Mouse (Mus musculus) T-helper 1 cell (primary cell): ENCODE results near the gene Dnmt1.
"Not testable (repeated sequence)": the region's sequence is repeated elsewhere in the genome, so short reads cannot be mapped to it uniquely, and the experiment has no call there.

ENCODE experiments used
- in situ Hi-C: fragments of 300-600 bp; cut with MboI, MseI; formaldehyde crosslinking; loops from one replicate; pipeline ENCODE4 v1.15.1; 2025; ENCODE audit warnings: high pct_unique_total_duplicates

Gene Dnmt1

DNA sequence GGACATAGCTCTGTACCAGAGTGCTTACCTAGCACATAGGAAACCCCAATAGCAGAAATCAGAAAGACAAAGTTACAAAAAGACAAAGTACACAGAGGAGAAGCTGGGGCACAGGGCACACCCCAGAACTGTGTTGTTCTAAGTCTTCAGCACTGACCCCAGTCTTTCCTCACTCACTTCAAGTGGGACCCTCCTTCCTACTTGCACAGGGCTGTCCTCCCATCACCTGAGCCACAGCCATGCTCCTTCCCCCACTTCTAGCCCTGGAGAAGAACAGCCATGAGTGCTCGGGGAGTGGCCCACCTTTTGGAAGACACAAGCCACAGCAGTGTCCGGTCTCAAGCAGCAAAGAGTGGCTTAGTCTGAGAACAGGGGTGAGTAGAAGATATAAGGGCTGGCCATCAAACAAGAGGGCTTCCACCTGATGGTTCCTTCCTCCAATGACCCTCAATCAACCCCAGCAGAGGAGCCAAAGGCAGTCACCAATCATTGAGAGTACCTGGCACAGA is at the start of gene Dnmt1:
Gene Dnmt1 (minus strand): TSS at position 459 of the 509 bp plus-strand sequence.
- in situ Hi-C loops, result no loop called here

DNA sequence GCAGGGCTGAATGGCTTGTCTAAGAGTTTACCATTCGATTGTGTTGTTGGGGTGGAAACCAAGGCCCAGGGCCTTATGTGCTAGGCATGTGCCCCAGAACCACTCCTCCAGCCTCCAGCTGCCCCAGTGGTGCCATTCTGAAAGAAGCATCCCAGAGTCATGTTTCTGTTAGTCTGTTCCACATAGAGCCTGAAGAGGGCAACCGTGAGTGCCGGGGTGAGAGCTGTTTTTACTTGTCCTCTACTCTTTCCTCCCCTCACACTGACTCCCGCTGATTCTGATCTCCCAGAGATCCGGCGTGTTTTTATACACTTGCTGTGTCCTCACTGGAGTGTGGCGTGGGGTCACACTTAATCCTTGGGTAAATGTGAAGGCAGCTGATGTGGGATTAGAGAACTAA is 48.3 kb upstream of the Dnmt1 start:
- in situ Hi-C loops, result no loop called here

DNA sequence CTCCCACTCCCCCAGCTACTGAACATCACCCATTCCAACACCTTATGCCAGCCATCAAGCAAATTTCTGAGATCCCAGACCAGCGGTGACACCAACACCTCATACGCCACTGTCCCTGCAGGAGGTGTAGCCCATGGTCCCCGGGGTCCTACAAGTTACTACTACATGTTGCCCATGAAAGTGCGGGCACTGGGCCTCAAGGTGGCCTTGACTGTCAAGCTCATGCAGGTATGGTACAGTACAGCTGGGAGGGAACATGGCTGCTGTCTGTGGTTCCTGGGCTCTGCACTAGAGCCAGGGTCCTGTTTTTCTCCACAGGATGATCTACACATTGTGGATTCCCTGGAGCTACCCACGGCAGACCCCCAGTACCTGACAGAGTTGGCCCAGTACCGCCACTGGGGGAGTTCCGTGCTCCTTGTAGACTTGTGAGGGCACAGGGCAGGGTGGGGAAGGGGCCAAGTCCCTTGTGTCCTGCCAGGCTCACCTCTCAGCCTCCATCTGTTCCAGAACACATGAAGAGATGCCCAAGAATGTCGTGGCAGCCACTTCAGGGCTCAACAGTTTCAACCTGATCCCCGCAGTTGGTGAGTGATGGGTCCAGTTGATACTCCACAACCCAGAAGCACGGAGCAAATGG is 47.7 kb upstream of the Dnmt1 start:
- in situ Hi-C loops, result no loop called here

DNA sequence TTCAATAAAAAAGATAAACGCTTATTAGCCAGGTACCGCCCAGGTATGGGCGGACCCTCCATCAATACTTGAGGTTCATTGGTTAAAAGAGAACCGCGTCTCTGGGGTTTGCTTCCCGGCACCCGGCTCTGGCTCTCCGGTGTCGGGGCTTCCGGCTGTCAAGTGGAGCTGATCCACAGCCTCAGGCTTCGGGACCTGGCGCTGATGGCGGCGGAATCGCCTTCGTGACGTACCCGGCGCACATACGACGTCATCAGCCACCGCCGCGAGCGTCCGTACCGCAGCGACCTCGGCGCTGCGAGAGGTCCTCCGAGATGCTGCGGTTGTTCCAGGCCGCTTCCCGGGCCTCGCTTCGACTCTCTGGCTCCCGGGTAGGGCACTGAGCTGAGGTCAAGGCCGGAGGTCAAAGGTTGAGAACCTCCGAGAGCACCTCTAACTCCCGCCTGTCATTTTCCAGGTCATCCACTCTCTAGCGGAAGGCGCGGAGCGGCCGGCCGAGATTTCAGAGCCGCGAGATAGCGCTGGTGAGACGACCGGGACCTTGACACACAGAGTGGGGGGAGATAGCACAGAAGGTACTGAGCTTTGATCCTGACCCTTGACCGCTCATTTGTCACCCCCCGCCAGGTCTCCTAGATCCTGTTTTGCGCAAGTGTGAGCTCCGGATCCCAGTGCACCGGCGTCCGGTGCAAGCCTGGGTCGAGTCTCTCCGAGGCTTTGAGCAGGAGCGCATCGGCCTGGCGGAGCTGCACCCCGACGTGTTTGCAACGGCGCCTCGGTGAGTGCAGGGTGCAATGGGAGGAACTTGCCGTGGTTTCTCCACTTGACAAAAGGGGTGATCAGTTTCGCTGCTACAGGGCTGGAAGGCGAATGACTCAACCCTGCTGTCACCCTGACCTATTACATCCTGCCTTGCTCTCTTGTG is 43.2 kb upstream of the Dnmt1 start, which contains the start of gene Mrpl4:
Gene Mrpl4 (plus strand): TSS at position 112 of the 925 bp plus-strand sequence.
- in situ Hi-C loops, result no loop called here

DNA sequence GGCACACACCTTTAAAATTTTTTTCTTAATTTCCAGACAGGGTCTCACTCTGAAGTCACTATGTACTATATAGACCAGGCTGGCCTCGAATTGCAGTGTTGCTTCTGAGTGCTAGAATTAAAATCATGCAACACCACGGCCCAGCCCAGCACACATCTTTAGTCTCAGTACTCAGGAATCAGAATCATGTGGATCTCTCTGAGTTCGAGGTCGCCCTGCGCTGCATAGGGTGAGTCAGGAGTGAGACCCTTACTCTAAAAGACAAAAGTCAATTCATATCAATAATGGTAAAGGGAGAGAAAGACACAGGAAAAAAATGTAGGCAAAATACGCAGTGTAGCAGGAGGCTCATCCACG is 42.6 kb upstream of the Dnmt1 start:
- in situ Hi-C loops, result no loop called here

DNA sequence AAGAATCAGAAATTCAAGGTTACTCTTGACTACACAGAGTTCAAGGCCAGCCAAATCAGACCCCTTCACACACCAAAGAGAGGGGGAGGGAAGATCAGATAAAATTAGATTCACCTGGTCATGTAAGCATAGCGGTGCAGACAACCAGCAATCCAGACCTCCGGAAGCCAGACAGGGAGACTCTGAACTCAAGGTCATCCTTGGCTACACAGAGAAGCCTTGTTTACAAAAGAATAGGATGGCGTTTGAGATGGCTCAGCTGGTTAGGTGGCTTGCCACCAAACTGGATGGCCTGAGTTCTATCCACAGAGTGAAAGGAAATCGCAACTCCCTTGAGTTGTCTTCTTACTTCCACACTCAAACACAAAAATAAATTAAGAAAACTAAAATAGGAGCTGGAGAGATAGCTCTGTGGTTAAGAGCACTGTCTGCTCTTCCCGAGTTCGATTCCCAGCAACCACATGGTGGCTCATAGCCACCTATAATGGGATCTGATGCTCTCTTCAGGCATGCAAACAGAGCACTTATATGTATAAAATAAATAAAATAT is 42.0 kb upstream of the Dnmt1 start:
- in situ Hi-C loops, result no loop called here

DNA sequence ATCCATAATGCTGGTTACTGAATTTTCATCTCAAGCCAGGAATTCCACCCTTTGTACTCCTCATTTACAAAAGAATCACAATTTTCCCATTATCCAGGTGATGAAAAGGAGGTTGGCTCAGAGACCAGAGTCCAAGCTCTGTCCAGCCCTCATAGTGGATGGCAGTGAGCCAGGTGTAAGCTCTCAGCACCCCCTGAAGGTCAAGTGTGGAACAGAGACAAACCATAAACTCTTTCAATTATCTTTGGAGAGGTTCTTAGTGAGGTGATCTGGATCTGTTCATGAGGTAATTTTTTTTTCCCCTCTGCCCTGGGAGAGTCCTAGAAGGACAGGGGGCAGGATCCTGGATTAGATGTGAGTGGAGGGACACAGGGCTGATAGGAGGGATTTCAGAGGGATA is 41.1 kb upstream of the Dnmt1 start:
- in situ Hi-C loops, result no loop called here

DNA sequence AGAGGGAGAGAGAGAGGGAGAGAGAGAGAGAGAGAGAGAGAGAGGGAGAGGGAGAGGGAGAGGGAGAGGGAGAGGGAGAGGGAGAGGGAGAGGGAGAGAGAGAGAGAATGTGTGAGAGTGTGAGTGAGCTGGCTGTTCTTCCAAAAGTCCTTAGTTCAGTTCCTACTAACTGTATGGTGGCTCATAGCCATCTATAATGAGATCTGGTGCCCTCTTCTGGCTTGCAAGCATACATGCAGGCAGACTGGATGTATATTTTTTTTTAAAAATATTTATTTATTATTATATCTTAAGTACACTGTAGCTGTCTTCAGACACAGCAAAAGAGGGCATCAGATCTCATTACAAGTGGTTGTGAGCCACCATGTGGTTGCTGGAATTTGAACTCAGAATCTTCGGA is 38.6 kb upstream of the Dnmt1 start:
- in situ Hi-C loops, result not testable (repeated sequence)

DNA sequence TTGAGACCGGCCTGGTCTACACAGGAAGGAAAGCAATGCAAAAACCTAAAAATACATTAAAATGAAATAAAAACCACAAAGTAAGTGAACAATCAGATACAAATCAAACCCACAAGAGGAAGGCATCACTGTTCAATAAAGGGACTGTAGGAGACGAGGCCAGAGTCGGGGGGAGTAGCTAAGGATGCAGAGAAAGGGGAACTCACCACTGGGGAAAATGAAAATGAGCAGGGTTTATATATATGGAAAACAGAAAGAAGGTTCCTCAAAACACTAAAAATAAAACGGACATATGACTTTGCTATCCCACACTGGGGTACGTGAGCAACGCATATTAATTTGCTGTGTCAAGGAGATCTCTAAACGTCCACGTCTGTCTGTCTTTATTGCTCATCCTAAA is 37.4 kb upstream of the Dnmt1 start:
- in situ Hi-C loops, result no loop called here

DNA sequence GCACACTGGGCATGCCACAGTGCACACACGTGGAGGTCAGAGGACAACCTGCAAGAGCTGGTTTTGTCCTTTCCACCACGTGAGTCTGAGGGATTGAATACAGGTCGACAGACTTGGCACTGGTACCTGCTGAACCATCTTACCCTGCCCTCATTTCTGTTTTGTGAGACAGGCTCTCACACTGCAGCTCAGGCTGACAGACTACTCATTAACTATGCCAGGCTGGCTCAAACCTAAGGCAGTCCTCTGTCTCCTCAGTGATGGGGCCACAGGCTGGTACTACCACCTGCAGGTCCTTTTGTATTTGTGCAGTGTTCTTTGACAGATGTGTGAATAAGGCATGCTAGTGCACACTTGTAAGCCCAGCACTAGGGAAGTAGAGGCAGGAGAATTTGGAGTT is 35.4 kb upstream of the Dnmt1 start:
- in situ Hi-C loops, result no loop called here

DNA sequence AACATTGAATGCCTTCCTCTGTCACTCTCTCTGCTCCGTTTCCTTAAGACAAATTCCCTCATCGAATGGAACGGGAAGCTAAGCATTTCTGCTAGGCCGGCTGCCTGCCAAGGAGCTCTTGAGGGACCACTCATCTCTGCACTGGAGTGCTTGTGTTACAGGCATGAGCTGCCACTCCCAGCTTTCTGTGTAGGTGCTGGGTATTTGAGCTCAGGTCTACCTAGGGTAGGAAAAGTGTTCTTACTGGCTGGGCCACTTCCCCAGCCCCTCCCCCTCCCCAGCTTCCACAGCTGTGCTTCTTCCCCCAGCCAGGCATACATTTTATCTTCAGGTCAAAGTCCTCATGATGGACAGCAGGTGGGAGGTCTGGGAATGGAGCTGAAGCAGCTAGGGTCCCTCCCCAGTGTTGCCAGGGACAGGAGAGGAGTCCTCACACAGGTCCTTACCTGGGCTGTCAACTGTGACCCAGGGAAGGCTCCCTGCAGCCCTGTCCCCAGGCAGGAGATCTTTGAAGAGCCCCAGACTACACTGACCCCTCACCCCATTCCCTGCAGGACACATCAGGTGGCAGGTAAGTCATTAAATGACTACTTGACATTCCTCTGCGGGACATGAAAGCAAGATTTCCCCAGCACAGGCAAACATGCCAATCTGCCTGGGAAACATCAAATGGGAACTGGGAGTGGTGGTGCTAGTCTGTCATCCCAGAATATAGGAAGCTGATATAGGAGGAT is 33.6 kb upstream of the Dnmt1 start:
- in situ Hi-C loops, result loop anchor here (5.0 kb wide), 1 partner anchor 81 kb away; no protein-coding TSS in a partner anchor

DNA sequence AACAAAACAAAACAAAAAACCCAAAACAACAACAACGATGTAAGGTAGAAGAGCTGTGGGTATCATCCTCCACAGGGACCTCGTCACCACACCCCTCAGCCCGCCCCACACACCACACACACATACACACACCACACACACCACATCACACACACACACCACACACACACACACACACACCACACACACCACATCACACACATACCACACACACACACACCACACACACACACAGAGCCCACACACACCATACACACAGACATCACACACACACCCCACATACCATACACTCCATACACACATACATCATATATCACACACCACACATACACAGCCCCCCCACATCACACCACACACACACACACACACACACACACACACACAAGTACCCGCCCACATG is 31.9 kb upstream of the Dnmt1 start:
- in situ Hi-C loops, result loop anchor here (5.0 kb wide), 1 partner anchor 79 kb away; no protein-coding TSS in a partner anchor

DNA sequence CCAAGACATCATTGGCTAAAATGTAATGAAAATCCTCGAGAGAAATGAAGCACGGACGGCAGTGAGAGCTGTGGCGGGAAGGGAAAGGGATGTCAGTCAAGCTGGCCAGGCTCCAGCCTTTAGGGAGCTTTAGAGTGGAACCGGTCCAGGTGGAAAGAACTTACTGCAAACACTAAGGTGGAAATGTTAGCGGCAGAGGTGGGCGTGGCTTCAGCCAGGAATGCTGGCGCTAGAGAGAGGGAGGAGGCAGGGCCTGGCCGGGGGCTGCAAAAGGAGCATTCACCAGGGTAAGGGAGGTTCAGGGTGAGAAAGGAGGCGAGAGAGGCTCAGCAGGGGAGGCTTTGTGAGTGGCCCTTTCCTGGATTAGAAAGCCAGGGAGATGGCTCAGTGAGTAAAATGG is 31.2 kb upstream of the Dnmt1 start:
- in situ Hi-C loops, result loop anchor here (5.0 kb wide), 1 partner anchor 79 kb away; no protein-coding TSS in a partner anchor

DNA sequence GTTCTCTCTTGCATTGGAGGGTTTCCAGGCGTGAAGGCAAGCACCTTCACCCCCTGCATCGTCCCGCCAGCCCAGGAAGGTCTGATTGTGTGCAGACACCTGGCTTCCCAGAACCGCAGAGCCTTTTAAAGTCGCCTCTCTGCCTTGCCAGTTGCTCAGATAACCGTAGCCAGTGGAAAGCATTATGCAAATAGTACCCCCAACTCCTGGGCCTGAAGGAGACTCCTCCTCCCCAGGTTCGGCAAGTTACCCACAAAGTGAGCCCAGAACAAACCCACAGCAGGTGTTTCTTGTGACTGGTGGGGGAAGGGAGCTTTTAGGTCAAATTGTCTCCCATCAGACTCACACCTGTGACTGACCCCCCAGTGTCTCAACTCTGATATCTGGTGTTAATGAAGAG is 28.3 kb upstream of the Dnmt1 start:
- in situ Hi-C loops, result no loop called here

DNA sequence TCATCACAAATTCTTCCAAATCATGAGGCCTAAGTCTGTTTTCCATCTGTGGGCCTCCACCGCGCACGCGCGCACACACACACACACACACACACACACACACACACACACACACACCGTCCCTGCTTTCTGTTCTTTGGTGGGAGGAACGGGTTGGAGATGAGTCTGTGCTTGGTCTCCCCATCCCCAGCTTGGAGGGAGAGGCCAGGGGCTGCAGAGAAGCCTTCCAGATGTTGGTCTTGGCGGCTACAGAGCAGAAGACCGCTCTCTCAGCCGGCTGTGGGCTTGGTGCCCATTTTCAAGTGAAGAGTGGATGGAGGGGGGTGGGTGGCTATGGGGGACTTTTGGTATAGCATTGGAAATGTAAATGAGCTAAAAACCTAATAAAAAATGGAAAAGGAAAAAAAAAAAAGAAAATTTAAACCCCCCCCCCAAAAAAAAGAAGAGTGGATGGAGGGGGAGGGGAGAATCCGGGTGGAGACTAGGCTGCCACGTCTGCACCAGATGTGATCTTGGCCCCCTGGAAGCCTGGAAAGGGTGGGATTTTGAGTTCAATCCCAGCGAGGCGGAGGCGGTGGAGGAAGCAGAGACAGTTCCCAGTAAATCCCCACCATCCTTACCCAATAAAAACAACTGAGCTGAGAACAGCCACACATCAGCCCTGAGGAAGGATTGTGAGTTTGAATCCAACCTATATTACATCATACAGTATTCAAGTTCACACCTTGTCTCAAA is 27.4 kb upstream of the Dnmt1 start:
- in situ Hi-C loops, result no loop called here

DNA sequence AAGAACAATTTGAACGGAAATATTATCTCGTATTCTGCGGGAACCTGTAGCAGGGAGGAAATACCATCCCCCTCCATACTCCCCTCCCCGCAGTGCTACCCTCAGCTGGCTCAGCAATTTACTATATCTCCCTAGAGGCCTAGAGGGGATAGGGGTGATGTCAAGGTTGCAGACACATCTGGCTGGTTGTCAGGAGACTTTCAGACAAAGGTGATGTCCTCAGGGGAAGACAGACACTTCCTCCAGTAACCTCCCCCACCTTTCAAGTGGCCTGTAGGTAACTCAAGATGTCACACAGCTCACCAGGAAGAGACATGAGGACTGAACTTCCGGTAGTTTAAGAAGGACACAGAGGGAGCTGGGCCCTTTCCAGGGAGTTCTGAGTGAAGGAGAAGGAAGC is 23.5 kb upstream of the Dnmt1 start:
- in situ Hi-C loops, result no loop called here

DNA sequence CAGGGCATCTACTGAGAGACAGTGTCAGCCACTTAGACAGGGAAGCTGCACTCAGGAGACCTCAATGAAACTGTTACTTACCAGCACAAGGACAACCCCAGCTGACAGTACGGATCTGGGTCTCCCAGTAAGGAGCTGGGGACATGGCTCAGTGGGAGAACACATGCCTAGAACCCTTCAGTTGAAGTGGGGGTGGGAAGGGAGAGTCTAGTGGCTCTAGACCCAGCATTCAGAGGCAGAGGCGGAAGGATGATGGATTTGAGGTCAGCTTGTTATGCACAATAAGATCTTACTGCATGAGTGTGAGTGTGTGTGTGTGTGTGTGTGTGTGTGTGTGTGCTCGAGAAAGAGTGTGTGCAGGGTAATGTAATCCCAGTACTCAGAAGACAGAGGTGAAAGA is 22.5 kb upstream of the Dnmt1 start:
- in situ Hi-C loops, result no loop called here

DNA sequence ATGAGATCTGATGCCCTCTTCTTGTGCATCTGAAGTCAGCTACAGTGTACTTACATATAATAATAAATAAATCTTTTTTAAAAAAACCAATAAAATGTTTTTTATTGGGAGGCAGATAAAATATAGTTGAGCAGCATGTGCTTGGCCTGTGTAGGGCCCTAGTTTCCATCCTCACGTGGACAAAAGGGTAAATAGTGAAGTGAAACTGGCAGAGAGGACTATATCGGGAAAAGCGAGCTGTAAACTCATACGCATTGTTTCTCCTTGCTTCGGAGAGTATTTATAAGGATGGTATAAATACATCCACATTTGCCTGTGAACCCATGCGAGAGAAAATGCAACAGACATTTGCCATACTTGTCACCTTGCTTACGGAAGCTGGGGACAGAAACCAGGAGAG is 20.1 kb upstream of the Dnmt1 start:
- in situ Hi-C loops, result no loop called here

DNA sequence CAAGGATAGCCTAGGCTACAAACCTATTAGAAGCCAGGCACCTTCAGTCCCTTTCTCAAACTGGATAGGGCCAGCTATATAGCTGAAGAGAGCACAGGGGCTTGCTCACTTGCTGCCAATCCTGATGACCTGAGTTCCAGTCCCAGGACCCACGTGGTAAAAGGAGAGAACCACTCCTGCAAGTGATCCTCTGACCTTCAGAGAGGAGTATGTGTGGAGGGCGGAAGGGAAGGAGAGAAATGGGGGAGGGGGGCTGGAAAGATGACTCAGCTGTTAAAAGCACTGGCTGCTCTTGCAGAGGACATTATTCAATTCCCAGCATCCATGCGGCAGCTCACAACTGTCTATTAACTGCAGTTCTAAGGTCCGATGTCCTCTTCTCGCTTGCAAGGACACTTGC is 19.5 kb upstream of the Dnmt1 start:
- in situ Hi-C loops, result no loop called here

DNA sequence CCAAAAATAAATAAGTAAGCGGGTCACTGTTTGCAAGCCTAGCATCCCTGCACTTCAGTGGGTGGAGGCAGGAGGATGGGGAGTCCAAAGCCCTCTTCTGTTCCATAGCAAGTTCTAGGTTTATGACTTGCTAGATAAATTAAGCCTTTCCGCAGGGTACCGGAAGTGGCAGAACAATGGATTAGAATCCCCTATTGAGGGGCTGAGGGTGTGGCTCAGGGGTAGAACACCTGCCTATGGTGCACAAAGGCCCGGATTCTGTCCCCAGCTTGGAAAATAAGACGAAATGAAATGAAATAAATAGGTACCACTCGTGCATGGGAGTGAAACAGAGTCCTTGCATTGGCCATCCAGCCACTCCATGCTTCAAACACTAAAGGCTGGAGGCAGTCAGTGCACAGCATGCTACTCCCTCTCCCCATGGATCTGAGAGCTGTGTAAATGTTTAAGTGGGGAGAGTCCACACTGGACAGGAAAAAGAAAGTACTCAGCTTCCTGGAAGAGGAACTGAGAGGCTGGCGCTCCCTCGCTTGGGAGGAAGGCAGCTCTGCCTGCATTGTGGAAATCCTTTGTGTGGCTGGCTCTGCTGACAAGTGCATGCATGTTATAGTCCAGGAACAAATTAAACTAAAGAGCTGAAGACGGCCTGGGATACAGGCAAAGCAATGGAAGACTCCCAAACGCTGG is 18.9 kb upstream of the Dnmt1 start:
- in situ Hi-C loops, result no loop called here
